Mouse (Mus musculus) lung, postnatal 25 days (tissue): ENCODE data around the gene Gm20388.

ENCODE experiments used
- DNase-seq: peaks from one replicate; pipeline ENCODE4 v3.0.0; 2022; ENCODE audit warnings: low spot score

Gm20388 gene

GRCm38 (mm10) chr8:121023003-121023402 is 1112.4 kb downstream of the Gm20388 start:
- DNase-seq = no peak

GRCm38 (mm10) chr8:121023736-121024135 is 1113.1 kb downstream of the Gm20388 start:
- DNase-seq = no peak

GRCm38 (mm10) chr8:121025486-121025885 is 1114.8 kb downstream of the Gm20388 start:
- DNase-seq = no peak

- DNase-seq = no peak
Measured at GRCm38 (mm10) chr8:121027787-121028186, 1117.1 kb downstream of the Gm20388 start.

- DNase-seq = no peak
Measured at GRCm38 (mm10) chr8:121029076-121029475, 1118.4 kb downstream of the Gm20388 start.

GRCm38 (mm10) chr8:121030496-121031040 is 1119.9 kb downstream of the Gm20388 start:
- DNase-seq = no peak

- DNase-seq = no peak
Measured at GRCm38 (mm10) chr8:121033299-121034013, 1122.8 kb downstream of the Gm20388 start.

GRCm38 (mm10) chr8:121035611-121036010 is 1125.0 kb downstream of the Gm20388 start:
- peak; percentile 43 for DNase-seq

GRCm38 (mm10) chr8:121043719-121044440 is 1133.2 kb downstream of the Gm20388 start:
- no peak for DNase-seq

GRCm38 (mm10) chr8:121047441-121047840 is 1136.8 kb downstream of the Gm20388 start:
- DNase-seq = peak; percentile 38

- no peak for DNase-seq
Measured at GRCm38 (mm10) chr8:121058081-121058480, 1147.4 kb downstream of the Gm20388 start.

GRCm38 (mm10) chr8:121059098-121059497 is 1148.5 kb downstream of the Gm20388 start:
- no peak for DNase-seq

- no peak for DNase-seq
Measured at GRCm38 (mm10) chr8:121062521-121062920, 1151.9 kb downstream of the Gm20388 start.

GRCm38 (mm10) chr8:121063649-121064048 is 1153.0 kb downstream of the Gm20388 start:
- no peak for DNase-seq

- DNase-seq = no peak
Measured at GRCm38 (mm10) chr8:121071454-121071853, 1160.8 kb downstream of the Gm20388 start.

GRCm38 (mm10) chr8:121072406-121073130 is 1161.9 kb downstream of the Gm20388 start:
- DNase-seq = no peak

- no peak for DNase-seq
Measured at GRCm38 (mm10) chr8:121073174-121074107, 1162.8 kb downstream of the Gm20388 start.

- DNase-seq = no peak
Measured at GRCm38 (mm10) chr8:121074108-121074847, 1163.6 kb downstream of the Gm20388 start.

- no peak for DNase-seq
Measured at GRCm38 (mm10) chr8:121074848-121075145, 1164.2 kb downstream of the Gm20388 start.

GRCm38 (mm10) chr8:121075936-121076335 is 1165.3 kb downstream of the Gm20388 start:
- no peak for DNase-seq

GRCm38 (mm10) chr8:121076555-121076954 is 1165.9 kb downstream of the Gm20388 start:
- DNase-seq = no peak
